Mouse (Mus musculus): ENCODE results near the gene Olfr871.
"Not testable (repeated sequence)": the region's sequence is repeated elsewhere in the genome, so short reads cannot be mapped to it uniquely, and the experiment has no call there.

Gene Olfr871

GRCm38 (mm10) chr9:20211907-20212306 lies at the start of gene Olfr871:
TSS of gene Olfr871 (plus strand) at chr9:20212207.
- DNase-seq (ENCODE audit: low spot score): no peak

GRCm38 (mm10) chr9:20173957-20174356 lies 38.0 kb upstream of the Olfr871 start, which contains the start of gene Olfr870:
TSS of gene Olfr870 (minus strand) at chr9:20174057.
- DNase-seq (ENCODE audit: low spot score): no peak

DNA sequence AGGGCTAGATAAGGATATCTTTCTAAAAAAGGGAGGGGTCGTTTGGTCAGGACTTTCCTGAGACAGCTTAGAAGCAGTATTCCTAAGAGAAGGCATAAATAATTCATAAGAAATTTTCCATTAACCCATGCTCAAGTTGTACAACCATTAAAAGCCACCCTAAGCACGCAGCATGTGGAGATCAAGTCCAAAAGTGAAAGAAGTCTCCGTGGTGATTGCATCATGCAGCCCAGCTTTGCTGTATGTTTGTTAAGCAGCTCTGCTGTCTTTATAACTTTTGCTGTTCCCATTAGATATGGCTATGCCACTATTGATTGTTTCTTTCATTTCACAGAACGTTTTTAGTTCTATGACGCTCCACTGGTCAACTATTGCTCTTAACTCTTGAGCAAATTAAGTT lies 32.5 kb upstream of the Olfr871 start:
- no peak for DNase-seq (ENCODE audit: low spot score)

DNA sequence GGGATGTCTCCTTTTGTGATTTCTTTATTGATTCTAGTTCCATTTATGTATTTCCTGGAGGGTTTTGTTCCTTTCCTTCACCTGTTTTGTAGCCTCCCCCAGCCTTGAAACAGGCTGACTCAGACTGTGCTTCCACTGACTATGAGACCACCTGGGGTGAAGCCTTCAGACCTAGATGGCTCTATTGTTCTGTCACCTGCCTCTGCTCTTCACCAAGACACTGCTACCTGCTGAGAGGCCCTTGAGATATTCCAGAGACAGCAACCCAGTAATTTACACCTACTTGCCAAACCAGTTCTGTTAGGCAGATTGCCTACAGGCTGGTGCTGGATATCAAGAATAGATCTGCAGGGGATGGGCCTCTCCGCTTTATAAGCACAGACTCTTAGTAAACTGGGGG lies 9.9 kb upstream of the Olfr871 start:
- no peak for DNase-seq (ENCODE audit: low spot score)

GRCm38 (mm10) chr9:20203413-20203984 lies 8.5 kb upstream of the Olfr871 start:
- DNase-seq (ENCODE audit: low spot score): not testable (repeated sequence)

- DNase-seq (ENCODE audit: low spot score): no peak
Observed at GRCm38 (mm10) chr9:20210812-20211211, 1.2 kb upstream of the Olfr871 start.

DNA sequence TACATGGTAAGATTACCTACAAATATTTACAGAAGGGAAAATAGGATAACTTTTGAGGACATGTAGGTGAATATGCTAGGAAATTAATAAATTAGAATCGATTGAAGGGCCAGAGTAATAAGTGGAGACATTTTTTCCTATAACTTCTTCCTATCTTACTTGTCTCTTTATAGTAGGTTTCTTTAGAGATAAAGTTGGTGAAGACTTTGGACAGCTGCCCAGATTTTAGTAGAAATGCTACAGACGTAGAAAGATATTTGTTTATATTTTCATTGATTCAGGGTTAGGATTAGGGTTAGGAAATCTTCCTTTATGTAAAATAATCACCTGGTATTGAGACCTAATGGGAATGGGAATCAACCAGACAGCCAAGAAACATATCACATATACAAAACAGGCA lies 530 bp upstream of the Olfr871 start:
- DNase-seq (ENCODE audit: low spot score): no peak

DNA sequence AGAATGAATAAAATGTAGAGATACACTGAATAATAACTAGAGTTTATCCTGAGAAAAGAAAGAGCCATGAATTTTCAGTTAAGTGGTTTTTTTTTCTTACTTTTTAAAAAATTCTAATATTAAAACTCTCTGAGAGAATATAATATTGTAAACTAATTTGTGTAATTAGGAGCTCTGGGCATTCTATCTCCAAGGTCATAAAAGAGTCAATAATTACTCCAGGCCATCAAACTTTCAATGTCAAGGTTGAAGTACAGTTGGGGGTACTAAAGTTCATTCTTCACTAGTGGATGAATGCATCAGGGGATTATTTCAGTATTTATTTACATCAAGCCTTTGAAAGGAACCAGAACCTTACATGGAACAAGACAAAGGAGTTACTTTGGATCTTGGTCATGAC lies 24.8 kb downstream of the Olfr871 start, which contains the start of gene Olfr872:
Gene Olfr872 (plus strand): TSS at position 301 of the 400 bp plus-strand sequence.
- DNase-seq (ENCODE audit: low spot score): no peak

DNA sequence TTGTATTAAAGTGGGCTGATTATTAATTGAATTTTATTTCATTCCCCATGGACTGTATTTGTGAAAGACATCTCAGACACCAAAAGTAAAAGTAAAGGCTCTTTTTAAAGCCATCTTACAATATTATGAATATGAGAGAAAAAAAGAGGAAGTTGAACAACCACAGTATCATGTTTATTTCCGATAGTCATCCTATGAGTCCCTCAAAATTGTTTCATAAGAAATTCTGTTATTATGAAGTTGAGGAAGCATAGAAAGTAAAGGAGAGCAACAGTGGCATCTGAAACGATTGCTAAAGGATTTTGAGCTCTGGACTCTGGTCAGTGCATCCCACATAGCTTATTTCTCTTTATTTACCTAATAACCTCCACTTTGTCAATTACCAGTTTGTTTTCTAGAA lies 25.4 kb downstream of the Olfr871 start:
- no peak for DNase-seq (ENCODE audit: low spot score)
